Mouse (Mus musculus) C2C12 (cell line): ENCODE measurements around the gene Lipc.

Experiments used
- CTCF ChIP-seq: IDR thresholded peaks from one replicate; pipeline ENCODE4 v1.5.1; 2011; ENCODE audit not compliant: control insufficient read depth, insufficient read depth, insufficient read length
- MYOG ChIP-seq: IDR thresholded peaks from one replicate; pipeline ENCODE4 v1.6.1; 2011; ENCODE audit not compliant: control insufficient read depth, insufficient read length; ENCODE audit errors: extremely low read depth

GRCm38 (mm10) chr9:70957717-70958116 is 5.7 kb upstream of the Lipc start:
- TF ChIP-seq CTCF, result no peak
- no peak for TF ChIP-seq MYOG
